Mouse (Mus musculus) adrenal gland, adult 8-10 months (tissue): Measurements from ENCODE around the gene Slc8a2. TPM values are rescaled to one million over a fixed set of nuclear protein-coding genes. Genes with fewer than 3 reads are reported as not detected.

ENCODE experiments used
- DNase-seq: peaks from one replicate; pipeline ENCODE4 v3.0.0; 2022
- total RNA-seq, 4 experiments: library from RNA; stranded (reverse); gene quantifications; 2 replicates each; pipeline ENCODE4 v1.2.4; 2022

Gene Slc8a2
- total RNA-seq, 4 experiments from 2014 or later: 2.8 to 5.5 (median 4.1) TPM

DNA sequence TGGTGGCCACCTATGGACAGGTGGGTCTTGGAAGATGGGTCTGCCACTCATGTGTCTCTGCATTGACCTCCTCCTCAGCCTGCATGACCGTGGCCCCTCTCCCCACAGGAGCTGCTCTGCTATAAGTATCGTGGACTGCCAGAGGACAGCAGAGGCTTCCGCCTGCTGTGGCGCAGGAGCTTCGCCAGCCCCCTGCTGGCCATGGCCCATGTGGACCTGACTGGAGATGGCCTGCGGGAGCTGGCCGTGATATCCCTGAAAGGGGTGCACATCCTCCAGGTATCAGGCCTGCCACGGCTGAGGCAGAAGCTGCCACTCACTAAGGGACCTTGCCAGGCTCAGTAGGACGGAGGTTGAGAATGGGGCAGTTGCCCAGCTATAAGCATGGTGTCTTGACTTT is 3.8 kb upstream of the Slc8a2 start:
- no peak for DNase-seq

DNA sequence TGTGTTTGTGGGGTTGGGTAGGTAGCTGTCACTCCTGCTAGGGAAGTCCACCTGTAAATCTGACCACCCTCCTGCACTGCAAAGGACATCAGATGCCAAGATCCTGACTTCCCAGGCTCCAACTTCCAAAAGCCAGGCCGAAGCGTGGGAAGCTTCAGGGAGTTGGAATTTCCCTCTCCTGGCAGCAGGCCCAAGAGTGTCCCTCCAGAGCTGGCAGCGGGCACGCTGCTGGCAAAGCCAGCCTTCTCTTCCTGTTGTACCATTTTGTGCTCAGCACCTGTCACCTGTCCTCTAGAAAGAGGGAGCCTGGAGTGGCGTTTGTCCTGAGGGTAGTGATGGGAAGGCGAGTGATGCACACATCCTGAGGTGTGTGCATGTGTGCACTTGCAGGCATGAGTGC is 1.3 kb upstream of the Slc8a2 start:
- DNase-seq: no peak

DNA sequence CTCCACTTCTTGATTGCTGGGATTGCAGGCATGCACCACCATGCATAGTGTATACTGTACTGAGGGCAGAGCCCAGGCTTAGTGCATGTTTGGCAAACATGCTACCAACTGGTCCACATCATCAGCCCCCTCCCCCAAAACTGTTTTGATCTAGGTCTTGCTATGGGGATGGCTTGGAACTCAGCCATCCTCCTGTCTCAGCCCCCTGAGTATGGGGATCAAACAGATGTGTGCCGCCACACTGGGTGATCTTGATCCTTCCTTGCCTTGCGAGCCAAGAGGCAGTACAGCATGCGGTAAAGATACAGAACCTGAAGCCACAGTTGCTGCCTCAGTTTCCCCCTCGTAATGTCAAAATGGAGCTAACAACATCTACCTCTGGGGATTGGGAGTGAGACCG is 727 bp upstream of the Slc8a2 start:
- no peak for DNase-seq

DNA sequence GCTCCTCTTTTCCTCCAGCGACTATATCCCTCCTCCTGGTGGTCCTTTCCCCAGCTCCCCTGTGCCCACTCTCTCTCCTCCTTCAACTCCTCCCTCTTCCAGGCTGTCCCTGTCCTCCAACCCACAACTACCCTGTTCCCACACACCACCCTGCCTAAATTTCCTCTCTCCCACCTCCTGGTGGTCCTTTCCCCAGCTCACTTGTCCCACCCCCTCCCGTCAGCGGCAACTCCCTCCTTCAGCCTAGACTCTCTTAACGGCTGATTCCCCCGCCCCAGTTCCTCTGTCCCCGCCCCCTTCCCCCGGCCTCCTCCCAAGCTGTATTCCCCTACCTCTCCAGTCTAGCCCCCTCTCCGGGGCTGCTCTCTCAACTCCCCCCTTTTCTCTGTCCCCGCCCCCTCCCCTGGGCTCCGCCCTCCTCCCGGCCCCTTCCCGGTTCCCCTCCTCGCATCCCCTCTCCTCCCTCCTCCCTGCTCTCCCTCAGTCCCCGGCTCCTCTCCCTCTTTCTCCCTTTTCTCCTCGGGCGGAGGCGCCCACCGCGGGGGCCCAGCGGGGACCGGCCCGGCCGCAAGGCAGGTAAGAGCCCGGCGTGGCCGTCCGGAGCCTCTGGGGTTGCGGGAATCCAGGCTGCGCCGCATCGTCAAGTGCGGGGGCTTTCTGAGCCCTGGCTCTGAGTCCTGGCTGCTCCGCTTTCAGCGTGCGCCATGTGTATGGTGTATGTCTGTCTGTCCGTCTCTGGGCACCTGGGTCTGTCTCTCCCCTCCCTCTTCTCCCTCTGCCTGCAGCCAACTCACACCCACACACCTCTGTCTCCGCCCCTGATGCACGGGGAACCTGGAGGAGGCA is 443 bp downstream of the Slc8a2 start:
- DNase-seq: no peak

GRCm38 (mm10) chr7:16130956-16131634 is 1.5 kb downstream of the Slc8a2 start:
- no peak for DNase-seq

DNA sequence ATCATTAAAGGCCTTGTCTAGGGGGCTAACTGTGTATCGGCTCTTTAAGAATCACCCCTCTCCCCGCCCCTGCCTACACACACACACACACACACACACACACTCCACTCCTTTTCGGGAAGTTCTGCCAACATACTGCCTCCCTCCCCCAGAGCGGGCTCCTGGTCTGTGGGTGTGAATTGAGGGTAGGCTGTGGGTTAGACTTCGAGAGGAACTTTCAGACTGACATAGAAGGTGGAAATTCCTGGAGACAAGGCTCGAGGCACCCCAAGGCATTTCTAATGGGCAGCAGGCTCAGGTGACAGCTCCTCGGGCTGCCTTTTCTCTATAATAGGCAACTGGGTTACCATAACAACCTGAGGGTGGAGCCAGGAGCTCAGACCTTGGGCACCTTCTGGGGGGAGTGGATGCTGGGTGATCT is 2.5 kb downstream of the Slc8a2 start:
- DNase-seq: no peak

DNA sequence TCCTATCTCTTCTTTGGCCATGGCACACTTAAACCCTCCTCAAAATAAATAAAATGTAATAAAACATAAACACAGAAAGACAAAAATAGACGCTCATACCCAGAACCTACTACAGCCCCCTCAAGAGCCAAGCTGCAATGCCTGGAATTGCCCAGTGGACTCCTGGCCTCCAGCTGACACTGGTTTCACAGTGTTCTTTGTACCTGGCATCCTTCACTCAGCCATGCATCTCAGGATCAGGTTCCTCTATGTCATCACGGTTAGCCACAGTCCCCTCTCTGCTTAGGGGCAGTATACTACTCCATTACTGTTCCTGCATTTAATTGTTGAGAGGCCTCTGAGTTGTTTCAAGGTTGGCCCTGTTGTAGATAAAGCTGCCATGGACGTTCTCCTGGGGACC is 3.3 kb downstream of the Slc8a2 start:
- no peak for DNase-seq

GRCm38 (mm10) chr7:16133691-16134090 is 4.1 kb downstream of the Slc8a2 start:
- DNase-seq: no peak

DNA sequence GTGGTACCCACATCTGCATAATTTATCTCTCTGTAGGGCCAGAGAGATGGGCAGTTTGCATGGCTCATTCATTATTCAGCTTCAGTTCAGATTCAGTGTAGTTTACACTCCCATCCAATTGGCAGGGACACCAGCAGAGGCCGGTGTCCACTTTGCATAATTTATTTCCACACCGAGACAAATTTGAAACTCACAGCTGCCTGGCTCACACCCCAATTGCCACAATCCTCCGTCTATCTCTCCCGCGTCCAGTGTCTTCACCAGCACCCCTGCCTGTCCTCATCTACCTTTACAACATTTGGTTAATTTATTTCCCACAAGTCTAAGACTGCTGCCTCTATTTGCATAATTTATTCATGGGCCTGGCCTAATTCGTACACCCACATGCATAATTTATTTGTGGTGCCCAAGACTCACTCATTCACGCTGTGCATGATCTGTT is 5.3 kb downstream of the Slc8a2 start:
- DNase-seq: no peak

DNA sequence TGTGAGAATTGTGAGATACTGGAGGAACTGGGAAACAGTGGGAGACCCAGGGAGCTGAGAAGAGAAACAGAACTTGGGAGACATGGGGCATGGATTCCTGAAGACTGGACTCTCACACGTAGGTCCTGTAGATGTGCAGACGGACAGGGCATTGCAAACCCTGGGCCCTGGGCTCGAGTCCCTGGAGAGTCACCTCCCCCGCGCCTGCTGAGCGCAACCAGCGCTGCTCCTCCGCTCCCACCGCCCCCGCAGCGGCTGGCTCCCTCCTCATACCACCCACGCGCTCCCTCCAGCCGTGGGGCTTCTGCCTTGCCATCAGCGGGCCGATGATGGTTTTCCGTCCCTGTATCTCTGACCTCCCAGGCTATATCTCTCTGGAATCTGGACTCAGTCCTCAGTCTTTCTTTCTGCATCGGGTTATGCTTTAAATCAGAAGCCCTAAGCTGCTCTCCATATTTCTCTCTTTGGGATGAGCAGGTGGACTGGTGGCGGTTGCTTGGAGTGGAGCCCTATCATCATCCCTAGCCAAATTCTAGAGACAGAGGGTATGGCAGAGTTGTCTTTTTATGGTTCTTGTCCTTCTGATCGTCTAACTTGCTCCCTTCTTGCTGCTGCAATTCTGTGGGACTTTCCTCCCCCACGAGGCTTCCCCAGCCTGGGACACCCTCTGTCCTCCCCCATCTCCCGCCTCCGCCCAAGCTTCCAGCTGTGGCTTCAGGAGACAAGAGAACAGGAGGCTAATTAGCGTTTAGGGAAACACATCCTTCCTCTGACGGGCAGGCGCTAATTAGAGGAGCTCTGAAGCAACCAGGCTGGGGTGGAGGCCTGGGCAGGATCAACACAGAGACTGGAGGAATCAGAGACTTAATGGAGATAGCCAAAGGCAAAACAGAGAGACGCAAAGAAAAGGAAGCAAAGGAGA is 17.1 kb downstream of the Slc8a2 start:
- no peak for DNase-seq

DNA sequence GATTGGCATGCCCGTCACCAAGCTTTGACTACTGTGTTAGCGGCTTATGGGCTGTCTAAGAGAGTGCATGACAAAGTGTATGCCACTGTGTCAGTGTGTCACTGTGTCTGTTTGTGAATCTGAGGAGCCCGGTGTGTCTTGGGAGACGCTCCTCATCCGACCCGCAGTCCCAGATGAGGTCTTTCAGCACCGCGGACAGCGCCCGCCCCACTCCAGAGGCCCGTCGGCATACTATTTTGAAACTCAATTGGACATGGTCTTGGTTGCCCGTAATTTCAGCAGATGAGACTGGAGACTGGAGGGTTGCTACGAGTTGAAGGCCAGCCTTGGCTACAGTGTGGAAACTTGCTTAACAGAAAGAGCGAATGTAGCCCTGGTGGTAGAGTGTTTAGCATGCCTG is 18.0 kb downstream of the Slc8a2 start:
- no peak for DNase-seq

DNA sequence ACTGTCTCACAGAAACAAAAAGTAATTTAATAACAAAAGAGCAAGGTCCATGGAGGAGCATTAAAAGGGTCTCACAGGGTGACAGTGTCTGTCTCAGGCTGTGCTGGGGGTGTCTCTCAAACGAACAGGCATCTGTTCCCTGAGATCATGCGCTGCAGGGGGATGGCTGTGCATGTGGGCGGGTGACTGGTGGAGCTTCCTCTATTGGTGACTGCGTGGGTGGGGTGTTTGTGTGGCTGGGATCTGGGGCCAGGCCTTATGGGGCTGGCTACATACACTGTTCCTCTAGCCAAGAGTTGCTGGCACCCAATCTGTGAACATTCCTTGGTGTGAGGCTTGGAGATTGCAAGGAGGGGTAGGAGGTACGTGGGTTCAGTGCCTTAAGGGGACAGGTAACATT is 19.6 kb downstream of the Slc8a2 start:
- DNase-seq: no peak

DNA sequence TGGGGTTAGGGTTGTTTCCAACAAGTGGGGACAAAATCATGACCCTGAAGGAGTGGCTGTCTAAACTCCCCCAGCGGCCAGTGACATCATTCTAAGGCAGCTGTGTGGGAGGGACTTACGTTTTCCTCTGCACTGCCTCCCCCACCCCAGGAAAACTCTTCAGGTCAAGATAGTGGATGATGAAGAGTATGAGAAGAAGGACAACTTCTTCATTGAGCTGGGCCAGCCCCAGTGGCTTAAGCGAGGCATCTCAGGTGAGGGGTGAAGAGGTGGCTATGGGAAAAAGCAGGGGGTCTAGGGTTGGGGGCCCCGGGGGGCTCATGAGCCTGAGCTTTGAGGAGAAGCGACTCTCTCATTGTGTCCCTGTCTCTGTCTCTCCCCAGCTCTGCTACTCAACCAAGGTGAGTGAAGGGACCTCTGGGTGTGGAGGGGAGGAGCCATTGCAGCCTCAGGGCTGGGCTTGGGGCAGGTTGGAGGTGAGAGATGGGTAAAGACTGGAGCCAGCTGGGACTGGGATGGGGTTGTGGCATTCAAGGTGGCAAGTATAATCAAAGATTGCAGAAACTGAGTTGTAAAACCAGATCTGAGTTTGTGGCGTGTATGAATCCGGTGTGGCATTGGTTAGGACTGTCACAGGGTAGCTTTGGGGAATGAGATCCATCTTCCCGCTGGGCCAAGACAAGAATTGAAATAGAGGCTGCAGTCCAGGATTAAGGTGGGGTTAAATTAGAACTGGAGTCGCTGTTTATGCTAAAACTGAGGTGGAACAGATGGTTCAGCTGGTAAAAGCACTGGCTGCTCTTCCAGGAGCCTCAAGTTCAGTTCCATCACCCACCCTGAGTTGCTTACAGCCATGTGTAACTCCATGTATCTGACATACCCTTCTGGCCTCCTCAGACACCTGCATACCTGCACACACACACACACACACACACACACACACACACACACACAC is 20.8 kb downstream of the Slc8a2 start:
- no peak for DNase-seq

DNA sequence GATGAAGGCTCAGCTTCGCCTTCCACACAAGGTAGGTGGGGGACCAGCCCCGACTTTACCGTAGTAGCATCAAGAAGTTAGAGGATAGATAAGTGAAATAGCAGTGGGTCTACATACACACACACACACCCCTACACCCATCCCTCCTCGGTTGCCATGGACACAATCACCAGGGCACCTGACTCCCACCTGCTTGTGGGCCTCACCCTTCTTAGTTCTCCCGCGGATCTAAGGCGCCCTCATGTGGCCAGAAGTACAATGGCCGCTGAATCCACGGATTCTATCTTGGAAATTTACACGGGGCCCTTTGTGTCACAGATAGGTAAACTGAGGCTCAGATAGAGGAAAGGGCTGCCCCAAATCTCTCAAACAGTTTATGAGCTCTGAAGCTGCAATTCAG is 23.9 kb downstream of the Slc8a2 start:
- no peak for DNase-seq

- no peak for DNase-seq
Measured at GRCm38 (mm10) chr7:16155132-16155872, 25.7 kb downstream of the Slc8a2 start.

- DNase-seq: no peak
Measured at GRCm38 (mm10) chr7:16156105-16156714, 26.6 kb downstream of the Slc8a2 start.

GRCm38 (mm10) chr7:16158735-16159134 is 29.1 kb downstream of the Slc8a2 start:
- DNase-seq: no peak

DNA sequence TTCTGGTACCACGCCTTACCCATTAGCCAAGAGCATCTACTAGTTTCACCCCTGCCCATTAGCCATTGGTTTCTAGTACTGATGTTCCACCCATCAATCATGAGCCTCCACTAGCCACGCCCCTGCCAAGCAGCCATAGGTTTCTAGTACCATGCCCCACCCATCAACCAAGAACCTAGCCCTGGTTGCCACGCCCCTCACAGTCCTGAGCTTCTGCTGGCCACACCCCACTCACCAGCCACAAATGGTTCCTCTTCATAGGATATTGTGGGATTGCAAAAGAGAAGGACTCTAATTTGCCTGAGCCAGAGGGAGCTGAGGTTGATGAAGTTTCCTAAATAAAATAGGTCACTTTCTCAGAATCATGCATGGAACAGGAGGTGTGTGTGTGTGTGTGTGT is 31.1 kb downstream of the Slc8a2 start:
- no peak for DNase-seq

GRCm38 (mm10) chr7:16161302-16161701 is 31.7 kb downstream of the Slc8a2 start:
- no peak for DNase-seq

DNA sequence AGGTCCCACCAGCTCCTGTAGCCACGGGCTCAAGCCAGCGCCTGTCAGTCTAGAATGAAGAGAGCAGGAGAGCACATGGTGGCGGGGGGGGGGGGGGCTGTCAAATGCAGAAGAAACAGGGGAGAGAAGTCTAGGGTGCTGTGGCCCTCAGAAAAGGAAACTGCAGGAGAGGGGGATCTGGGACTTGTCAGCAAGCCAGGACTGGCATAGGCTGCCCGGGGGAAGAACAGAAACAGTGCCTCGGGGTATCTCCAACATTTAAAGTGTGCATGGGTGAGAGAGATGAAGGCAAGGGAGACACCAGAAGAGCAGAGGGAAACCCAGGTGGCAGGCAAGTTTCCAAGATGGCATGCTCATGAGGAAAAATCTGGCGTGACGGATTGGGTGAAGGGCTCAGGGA is 32.4 kb downstream of the Slc8a2 start:
- DNase-seq: no peak
